In genomic region chr13:29823487-29823886, GRCm38 (mm10) we compare ENCODE assay signal across 15 mouse cellular contexts. TPM values are rescaled to one million over a fixed set of nuclear protein-coding genes. Genes with fewer than 3 reads are reported as not detected.
DNase-seq lines count a peak whose midpoint lies in the region; ATAC-seq and TF ChIP-seq lines count a peak whose summit lies in the region.
"Had no signal": no experiment of that assay in that cellular context is flagged by ENCODE, and none has a peak within 500 bp of the region (broad histone marks: within the 10 kb centered on the region; RNA-seq: fewer than 3 reads in every experiment).

No protein-coding gene starts in this region.

- no peak overlapping the region for H3K9ac ChIP-seq in midbrain, postnatal 0 days (replicated peaks; ENCODE audit: low read length, poor library complexity, severe bottlenecking)
- H3K9ac ChIP-seq in hindbrain, postnatal 0 days (replicated peaks; ENCODE audit: low read length) = no peak overlapping the region
- no peak overlapping the region for H3K9ac ChIP-seq in neural tube, embryonic 13.5 days
- H3K9ac ChIP-seq in liver, postnatal 0 days (replicated peaks) = no peak overlapping the region
- H3K9ac ChIP-seq: limb, embryonic 15.5 days; liver, embryonic 15.5 days had no signal

- TF ChIP-seq EP300 in liver, postnatal 0 days (IDR thresholded peaks at IDR 0.05; ENCODE audit: low read depth) = no peak

- H3K4me2 ChIP-seq in midbrain, postnatal 0 days (ENCODE audit: low read depth, low read length, poor library complexity, severe bottlenecking) = no peak overlapping the region
- H3K4me2 ChIP-seq in hindbrain, postnatal 0 days (ENCODE audit: low read depth, low read length) = no peak overlapping the region
- no peak overlapping the region for H3K4me2 ChIP-seq in neural tube, embryonic 13.5 days
- H3K4me2 ChIP-seq in liver, postnatal 0 days (ENCODE audit: low read depth, low read length) = no peak overlapping the region
- H3K4me2 ChIP-seq: limb, embryonic 15.5 days; liver, embryonic 15.5 days had no signal

- H3K4me1 ChIP-seq in midbrain, embryonic 10.5 days = peaks cover 50% of the 10 kb centered on the region
- no peaks in the 10 kb centered on the region for H3K4me1 ChIP-seq in midbrain, postnatal 0 days (ENCODE audit: insufficient read depth, low read length)
- H3K4me1 ChIP-seq in hindbrain, embryonic 10.5 days (replicated peaks) = peaks cover 35% of the 10 kb centered on the region
- H3K4me1 ChIP-seq in hindbrain, postnatal 0 days (ENCODE audit: insufficient read depth, low read length) = no peaks in the 10 kb centered on the region
- H3K4me1 ChIP-seq in neural tube, embryonic 13.5 days (replicated peaks) = peaks cover 14% of the 10 kb centered on the region
- peaks cover 5% of the 10 kb centered on the region; the same call in 1 of the 2 replicates for H3K4me1 ChIP-seq in liver, postnatal 0 days (ENCODE audit: insufficient read depth)
- H3K4me1 ChIP-seq: limb, embryonic 15.5 days had no signal

- H3K27me3 ChIP-seq in midbrain, embryonic 10.5 days (ENCODE audit: low read depth, poor library complexity, severe bottlenecking) = no peaks in the 10 kb centered on the region
- no peaks in the 10 kb centered on the region for H3K27me3 ChIP-seq in midbrain, postnatal 0 days (ENCODE audit: insufficient read depth, low read length)
- no peaks in the 10 kb centered on the region for H3K27me3 ChIP-seq in hindbrain, embryonic 10.5 days (ENCODE audit: insufficient read depth, poor library complexity, severe bottlenecking)
- no peaks in the 10 kb centered on the region for H3K27me3 ChIP-seq in hindbrain, postnatal 0 days (ENCODE audit: insufficient read depth, low read length)
- no peaks in the 10 kb centered on the region for H3K27me3 ChIP-seq in neural tube, embryonic 13.5 days
- no peaks in the 10 kb centered on the region for H3K27me3 ChIP-seq in liver, postnatal 0 days (ENCODE audit: insufficient read depth, low read length)
- H3K27me3 ChIP-seq: CH12.LX; limb, embryonic 15.5 days; liver, embryonic 15.5 days had no signal

- peak overlapping the region; percentile 67 for H3K27ac ChIP-seq in midbrain, embryonic 10.5 days (replicated peaks)
- no peak overlapping the region for H3K27ac ChIP-seq in midbrain, postnatal 0 days (ENCODE audit: low read depth, low read length)
- H3K27ac ChIP-seq in hindbrain, embryonic 10.5 days = peak overlapping the region; percentile 73; the same call in 1 of the 2 replicates
- peak overlapping the region; percentile 26; the same call in 1 of the 2 replicates for H3K27ac ChIP-seq in hindbrain, postnatal 0 days
- H3K27ac ChIP-seq in neural tube, embryonic 13.5 days (replicated peaks) = peak overlapping the region; percentile 69
- no peak overlapping the region for H3K27ac ChIP-seq in liver, postnatal 0 days (ENCODE audit: low read depth)
- H3K27ac ChIP-seq: layer of hippocampus, adult 2 months; limb, embryonic 15.5 days; liver, embryonic 15.5 days had no signal

- H3K36me3 ChIP-seq in midbrain, embryonic 10.5 days = no peaks in the 10 kb centered on the region
- H3K36me3 ChIP-seq in midbrain, postnatal 0 days (ENCODE audit: insufficient read depth, low read length) = no peaks in the 10 kb centered on the region
- H3K36me3 ChIP-seq in hindbrain, embryonic 10.5 days = no peaks in the 10 kb centered on the region
- H3K36me3 ChIP-seq in hindbrain, postnatal 0 days (ENCODE audit: insufficient read depth, low read length) = no peaks in the 10 kb centered on the region
- H3K36me3 ChIP-seq in neural tube, embryonic 13.5 days = no peaks in the 10 kb centered on the region
- H3K36me3 ChIP-seq in liver, postnatal 0 days (replicated peaks; ENCODE audit: insufficient read depth, low read length) = no peaks in the 10 kb centered on the region
- H3K36me3 ChIP-seq: limb, embryonic 15.5 days; liver, embryonic 15.5 days had no signal

- H3K4me3 ChIP-seq in midbrain, embryonic 10.5 days = no peak overlapping the region
- H3K4me3 ChIP-seq in midbrain, postnatal 0 days (ENCODE audit: low read depth, low read length) = no peak overlapping the region
- H3K4me3 ChIP-seq in hindbrain, embryonic 10.5 days = no peak overlapping the region
- no peak overlapping the region for H3K4me3 ChIP-seq in hindbrain, postnatal 0 days (ENCODE audit: low read length)
- no peak overlapping the region for H3K4me3 ChIP-seq in neural tube, embryonic 13.5 days
- H3K4me3 ChIP-seq in liver, postnatal 0 days (ENCODE audit: low read depth, low read length) = no peak overlapping the region
- H3K4me3 ChIP-seq: layer of hippocampus, adult 2 months; limb, embryonic 15.5 days; liver, embryonic 15.5 days had no signal

- no peaks in the 10 kb centered on the region for H3K9me3 ChIP-seq in midbrain, embryonic 10.5 days (replicated peaks)
- no peaks in the 10 kb centered on the region for H3K9me3 ChIP-seq in midbrain, postnatal 0 days (ENCODE audit: low read length)
- no peaks in the 10 kb centered on the region for H3K9me3 ChIP-seq in hindbrain, embryonic 10.5 days
- H3K9me3 ChIP-seq in hindbrain, postnatal 0 days (ENCODE audit: low read length) = no peaks in the 10 kb centered on the region
- no peaks in the 10 kb centered on the region for H3K9me3 ChIP-seq in neural tube, embryonic 13.5 days
- H3K9me3 ChIP-seq in liver, postnatal 0 days (ENCODE audit: low read length) = no peaks in the 10 kb centered on the region
- H3K9me3 ChIP-seq: limb, embryonic 15.5 days; liver, embryonic 15.5 days had no signal

- no peak for ATAC-seq in midbrain, postnatal 0 days (ENCODE audit: low FRiP score)
- ATAC-seq in hindbrain, postnatal 0 days = no peak
- ATAC-seq in neural tube, embryonic 13.5 days (ENCODE audit: low read depth) = peak; percentile 44; the same call in 1 of the 2 replicates
- no peak for ATAC-seq in liver, postnatal 0 days
- ATAC-seq: lung, postnatal 0 days had no signal

- no peak for DNase-seq in midbrain, embryonic 10.5 days (ENCODE audit: low spot score)
- DNase-seq in midbrain, postnatal 0 days (ENCODE audit: low spot score) = no peak
- DNase-seq in hindbrain, embryonic 10.5 days (ENCODE audit: low spot score) = no peak
- no peak for DNase-seq in hindbrain, postnatal 0 days (ENCODE audit: low spot score)
- DNase-seq in cerebellum, postnatal 36 days = no peak
- no peak for DNase-seq in spleen, postnatal 14 days (ENCODE audit: low spot score in 2 of 2)
- DNase-seq in liver, postnatal 0 days = no peak
- DNase-seq: gastrocnemius, postnatal 10 days; kidney, adult 11 months had no signal

- no peak for TF ChIP-seq CTCF in midbrain, postnatal 0 days (IDR thresholded peaks at IDR 0.05)
- TF ChIP-seq CTCF in hindbrain, postnatal 0 days (IDR thresholded peaks at IDR 0.05; ENCODE audit: low read depth) = no peak
- TF ChIP-seq CTCF in liver, postnatal 0 days (IDR thresholded peaks at IDR 0.05; ENCODE audit: low read depth) = no peak

- 77% methylated on average over 8 of the region's 8 CpGs for whole genome bisulfite sequencing in midbrain, embryonic 10.5 days
- 73% methylated on average over 8 of the region's 8 CpGs for WGBS in midbrain, postnatal 0 days
- WGBS in hindbrain, embryonic 10.5 days = 89% methylated on average over 8 of the region's 8 CpGs
- 69% methylated on average over 8 of the region's 8 CpGs for WGBS in hindbrain, postnatal 0 days
- WGBS in neural tube, embryonic 13.5 days = 79% methylated on average over 8 of the region's 8 CpGs
- 78% methylated on average over 8 of the region's 8 CpGs for WGBS in liver, postnatal 0 days (ENCODE audit: insufficient replicate concordance)

RNA-seq across cellular contexts. Expression of gene Cdkal1, which starts 32.0 kb away (rescaled TPM):
- polyA plus RNA-seq in midbrain, embryonic 10.5 days (2016; fragmentation: Nextera tagmentation; extraction: Ambion mirVana) = 32.4 and 32.7 TPM in 2 replicates
- 13.1 and 17.6 TPM in 2 replicates for total RNA-seq in midbrain, postnatal 0 days (2014; rRNA removed)
- 16.7 and 17.4 TPM in 2 replicates for polyA plus RNA-seq in midbrain, postnatal 0 days (2015; fragmentation: Nextera tagmentation; extraction: Ambion mirVana)
- 29.6 and 32.8 TPM in 2 replicates for polyA plus RNA-seq in hindbrain, embryonic 10.5 days (2016; fragmentation: Nextera tagmentation; extraction: Ambion mirVana)
- total RNA-seq in hindbrain, postnatal 0 days (2014; rRNA removed) = 10.7 and 11.1 TPM in 2 replicates
- polyA plus RNA-seq in hindbrain, postnatal 0 days (2015; fragmentation: Nextera tagmentation; extraction: Ambion mirVana) = 18.9 and 19.5 TPM in 2 replicates
- polyA plus RNA-seq in neural tube, embryonic 13.5 days (2015; fragmentation: Nextera tagmentation; extraction: Ambion mirVana) = 21.6 and 27.7 TPM in 2 replicates
- 6.4 and 8.7 TPM in 2 replicates for polyA plus RNA-seq in liver, postnatal 0 days (2015; fragmentation: Nextera tagmentation; extraction: Ambion mirVana)

Comparison
In these comparisons a context has a peak if more than half of its experiments do, and no peak if none do; other contexts are left out.
1. H3K27ac ChIP-seq: peak in midbrain, embryonic 10.5 days (single experiment), hindbrain, embryonic 10.5 days (single experiment), hindbrain, postnatal 0 days (single experiment) and neural tube, embryonic 13.5 days (single experiment); none in midbrain, postnatal 0 days (single experiment) and liver, postnatal 0 days (single experiment).